Mouse (Mus musculus) ES-E14 (cell line): ENCODE results near the gene Grip1.

Experiments
- CHD2 ChIP-seq: IDR thresholded peaks from 2 replicates; pipeline ENCODE4 v1.6.1; 2014; ENCODE audit warnings: mild to moderate bottlenecking, low read depth, low read length, inconsistent platforms
- HCFC1 ChIP-seq: IDR thresholded peaks from 2 replicates; pipeline ENCODE4 v1.6.1; 2012; ENCODE audit warnings: low read length, inconsistent platforms, borderline replicate concordance; ENCODE audit not compliant: insufficient read depth
- MAFK ChIP-seq: IDR thresholded peaks from 2 replicates; pipeline ENCODE4 v1.6.1; 2014; ENCODE audit warnings: mild to moderate bottlenecking, low read depth, low read length, inconsistent platforms; ENCODE audit not compliant: insufficient read depth
- ZC3H11A ChIP-seq: IDR thresholded peaks from 2 replicates; pipeline ENCODE4 v1.6.1; 2012; ENCODE audit warnings: low read depth, mild to moderate bottlenecking, inconsistent platforms, low read length, borderline replicate concordance
- ZNF384 ChIP-seq: IDR thresholded peaks from 2 replicates; pipeline ENCODE4 v1.6.1; 2012; ENCODE audit warnings: low read depth, low read length, inconsistent platforms

DNA sequence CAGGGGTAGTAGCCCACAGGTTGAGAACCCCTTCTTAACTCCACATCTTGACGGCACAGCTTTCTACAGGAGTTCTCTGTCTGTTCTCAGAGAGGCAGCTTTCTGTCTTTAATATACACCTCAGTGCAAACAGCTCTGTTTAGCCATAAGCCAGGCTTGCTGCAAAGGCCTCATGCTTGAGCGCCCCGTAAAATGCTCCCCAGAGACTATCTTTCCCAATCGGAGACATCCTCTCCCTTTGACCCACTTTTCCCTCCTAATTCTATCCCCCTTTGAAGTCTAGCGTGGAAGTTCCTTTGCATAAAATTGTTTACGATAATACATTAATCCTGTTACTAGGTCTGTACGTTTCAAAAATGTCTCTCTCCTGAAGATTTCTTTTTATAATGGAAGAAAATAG, 102.7 kb downstream of the Grip1 start:
- TF ChIP-seq ZC3H11A, result no peak
- no peak for TF ChIP-seq CHD2
- no peak for TF ChIP-seq MAFK
- TF ChIP-seq HCFC1, result no peak
- no peak for TF ChIP-seq ZNF384
